Mouse (Mus musculus): ENCODE results near the gene Trpm2.

Trpm2 gene

GRCm38 (mm10) chr10:77901871-77902210, 68.5 kb downstream of the Trpm2 start:
- DNase-seq, result no peak

- no peak for DNase-seq
These were observed 69.2 kb downstream of the Trpm2 start for GRCm38 (mm10) chr10:77900903-77901818.

GRCm38 (mm10) chr10:77900126-77900525, 70.2 kb downstream of the Trpm2 start:
- DNase-seq, result no peak

GRCm38 (mm10) chr10:77895562-77895961, 74.8 kb downstream of the Trpm2 start:
- no peak for DNase-seq

GRCm38 (mm10) chr10:77890987-77891565, 79.3 kb downstream of the Trpm2 start:
- DNase-seq, result no peak

GRCm38 (mm10) chr10:77886007-77886747, 84.2 kb downstream of the Trpm2 start:
- DNase-seq, result no peak

- DNase-seq, result peak; percentile 28
These were observed 87.8 kb downstream of the Trpm2 start for GRCm38 (mm10) chr10:77882553-77882952.

GRCm38 (mm10) chr10:77880305-77880704, 90.1 kb downstream of the Trpm2 start:
- DNase-seq, result no peak

GRCm38 (mm10) chr10:77878985-77879384, 91.4 kb downstream of the Trpm2 start:
- peak; percentile 58 for DNase-seq

GRCm38 (mm10) chr10:77869651-77870050, 100.7 kb downstream of the Trpm2 start:
- no peak for DNase-seq

GRCm38 (mm10) chr10:77867546-77867945, 102.8 kb downstream of the Trpm2 start:
- DNase-seq, result no peak

GRCm38 (mm10) chr10:77864762-77865143, 105.6 kb downstream of the Trpm2 start:
- no peak for DNase-seq

GRCm38 (mm10) chr10:77864067-77864761, 106.1 kb downstream of the Trpm2 start:
- peak; percentile 60 for DNase-seq

- no peak for DNase-seq
These were observed 108.7 kb downstream of the Trpm2 start, which contains the start of gene Gm3285 for GRCm38 (mm10) chr10:77861675-77862074. Gene Gm3285 (plus strand): TSS chr10:77861975.

All from thymus, postnatal 4 days (tissue).